16 mouse cellular contexts compared by ENCODE assay signal in genomic region chr9:57310895-57311294, GRCm38 (mm10).
"Had no signal": no experiment of that assay in that cellular context is flagged by ENCODE, and none has a peak within 500 bp of the region (broad histone marks: within the 10 kb centered on the region; RNA-seq: fewer than 3 reads in every experiment).

No protein-coding gene starts in this region.

- H3K4me2 ChIP-seq: neural tube, embryonic 13.5 days; neural tube, embryonic 15.5 days; stomach, embryonic 15.5 days had no signal

- H3K4me3 ChIP-seq: neural tube, embryonic 13.5 days; neural tube, embryonic 15.5 days; stomach, embryonic 15.5 days had no signal

- H3K36me3 ChIP-seq: neural tube, embryonic 13.5 days; neural tube, embryonic 15.5 days; stomach, embryonic 15.5 days had no signal

- H3K9ac ChIP-seq: neural tube, embryonic 13.5 days; neural tube, embryonic 15.5 days; stomach, embryonic 15.5 days had no signal

- DNase-seq: retina, postnatal 1 day; right cerebral cortex, adult 18-20 months; right cerebral cortex, postnatal 14 days; right cerebral cortex, postnatal 25 days; right cerebral cortex, postnatal 4 days; spleen, adult 18-20 months; thymus, adult 18-20 months; thymus, adult 2 months; thymus, postnatal 14 days; thymus, postnatal 25 days; thymus, postnatal 36 days; thymus, postnatal 4 days had no signal

- H3K4me1 ChIP-seq: neural tube, embryonic 13.5 days; neural tube, embryonic 15.5 days had no signal

- H3K27me3 ChIP-seq: neural tube, embryonic 13.5 days; neural tube, embryonic 15.5 days; stomach, embryonic 15.5 days had no signal

- H3K27ac ChIP-seq: neural tube, embryonic 13.5 days; neural tube, embryonic 15.5 days; stomach, embryonic 15.5 days; stomach, postnatal 0 days had no signal

- H3K9me3 ChIP-seq: neural tube, embryonic 13.5 days; neural tube, embryonic 15.5 days; stomach, embryonic 15.5 days had no signal
